Mouse (Mus musculus): Measurements from ENCODE around the gene Unc13a.

GRCm38 (mm10) chr8:71665331-71666130 lies 6.0 kb downstream of the Unc13a start:
- TF ChIP-seq CTCF (IDR thresholded peaks at IDR 0.05; ENCODE audit: low read depth, low read length) (no peak), POLR2AphosphoS5 (IDR thresholded peaks at IDR 0.05; ENCODE audit: insufficient replicate concordance, low read depth, low read length) (no peak), GATA2 (IDR thresholded peaks at IDR 0.05; ENCODE audit: borderline replicate concordance, low read depth, low read length) (no peak)
